Mouse (Mus musculus) olfactory bulb, adult 2 months (tissue): ENCODE measurements around the gene Wdr18.

Experiments used
- CTCF ChIP-seq: fragments of 200-500 bp; IDR thresholded peaks from 2 replicates; pipeline ENCODE4 v1.5.1; 2012; ENCODE audit warnings: low read depth, mild to moderate bottlenecking, low read length, moderate library complexity; ENCODE audit not compliant: insufficient read depth
- POLR2A ChIP-seq: fragments of 200-500 bp; IDR thresholded peaks from 2 replicates; pipeline ENCODE4 v1.6.1; 2012; ENCODE audit warnings: mild to moderate bottlenecking, low read depth, low read length, moderate library complexity; ENCODE audit not compliant: insufficient read depth

DNA sequence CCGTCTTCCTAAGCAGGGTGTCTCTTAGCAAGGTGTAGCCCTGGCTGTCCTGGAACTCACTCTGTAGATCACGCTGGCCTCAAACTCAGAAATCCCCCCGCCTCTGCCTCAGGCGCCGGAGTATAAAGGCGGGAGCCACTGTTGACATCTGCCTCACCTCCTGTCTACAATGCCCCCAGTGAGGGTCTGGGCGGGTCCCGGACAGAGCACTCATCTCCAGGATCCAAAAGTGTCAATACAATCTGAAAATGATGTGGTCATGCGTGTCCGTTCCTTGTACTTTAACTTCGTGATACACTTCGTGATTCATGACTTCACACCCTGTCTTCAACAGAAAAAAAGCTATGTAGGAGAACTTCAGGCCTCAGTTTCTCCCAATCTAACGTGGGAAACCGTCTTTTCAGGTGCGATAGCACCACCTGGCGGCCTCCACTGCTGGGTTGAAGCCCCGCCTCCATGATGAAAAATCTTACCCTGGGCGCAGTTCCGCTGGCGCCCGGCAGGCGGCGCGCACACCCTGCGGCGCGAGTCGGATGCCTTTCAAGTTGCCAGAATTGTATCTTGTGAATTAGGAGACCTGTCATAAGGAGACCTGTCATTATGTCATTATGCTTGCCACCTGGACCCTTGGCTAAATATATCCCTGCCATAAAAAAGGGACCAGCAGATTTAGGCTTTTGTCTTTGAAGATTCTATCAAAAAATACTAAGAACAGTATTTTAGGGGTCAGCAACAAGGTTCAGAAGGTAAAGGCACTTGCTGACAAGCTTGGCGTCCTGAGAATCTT lies 34.8 kb upstream of the Wdr18 start:
- TF ChIP-seq CTCF (peak; percentile 99), POLR2A (no peak)
